Mouse (Mus musculus) thymus, postnatal 10 days (tissue): ENCODE data around the gene Akap6.

Experiments
- DNase-seq, 2 experiments: peaks; one replicate each; pipeline ENCODE4 v3.0.0; 2021; ENCODE audit warnings: low spot score in 2 of 2

The Akap6 gene

DNA sequence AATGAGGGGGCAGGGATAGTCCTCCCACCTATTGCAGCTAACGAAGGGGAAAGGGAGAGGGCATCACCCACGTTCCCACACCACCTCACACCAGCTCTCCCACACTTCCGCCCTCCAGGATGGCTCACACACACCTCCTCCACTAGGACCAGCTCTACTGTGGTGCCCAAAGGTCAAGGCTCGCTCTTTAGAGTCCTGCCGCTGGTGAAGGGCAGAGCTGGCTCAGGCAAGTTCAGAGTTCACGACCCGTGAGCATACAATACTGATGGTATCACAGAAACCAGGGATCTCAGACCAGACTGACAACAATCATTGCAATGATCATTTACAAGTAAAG is 149.3 kb downstream of the Akap6 start:
- DNase-seq, result no peak

DNA sequence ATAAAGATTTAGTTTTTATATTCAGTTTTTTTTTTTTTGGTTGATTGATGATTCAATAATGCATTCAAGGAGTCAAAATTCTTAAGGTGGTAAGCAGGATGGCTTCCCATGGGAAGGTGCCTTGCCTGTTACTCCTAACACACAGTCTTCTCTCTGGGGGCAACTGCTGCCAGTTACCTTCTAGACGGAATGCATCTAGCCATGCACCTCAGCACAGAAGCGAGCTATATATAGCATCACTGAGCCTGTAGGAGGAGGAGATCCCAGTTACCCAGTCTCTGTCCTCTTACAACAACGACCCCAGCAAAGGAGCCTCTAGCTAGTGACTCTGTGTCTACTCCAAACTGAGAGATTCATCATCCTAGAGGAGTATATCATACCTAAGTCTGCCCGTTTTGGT is 150.1 kb downstream of the Akap6 start:
- DNase-seq, result no peak

DNA sequence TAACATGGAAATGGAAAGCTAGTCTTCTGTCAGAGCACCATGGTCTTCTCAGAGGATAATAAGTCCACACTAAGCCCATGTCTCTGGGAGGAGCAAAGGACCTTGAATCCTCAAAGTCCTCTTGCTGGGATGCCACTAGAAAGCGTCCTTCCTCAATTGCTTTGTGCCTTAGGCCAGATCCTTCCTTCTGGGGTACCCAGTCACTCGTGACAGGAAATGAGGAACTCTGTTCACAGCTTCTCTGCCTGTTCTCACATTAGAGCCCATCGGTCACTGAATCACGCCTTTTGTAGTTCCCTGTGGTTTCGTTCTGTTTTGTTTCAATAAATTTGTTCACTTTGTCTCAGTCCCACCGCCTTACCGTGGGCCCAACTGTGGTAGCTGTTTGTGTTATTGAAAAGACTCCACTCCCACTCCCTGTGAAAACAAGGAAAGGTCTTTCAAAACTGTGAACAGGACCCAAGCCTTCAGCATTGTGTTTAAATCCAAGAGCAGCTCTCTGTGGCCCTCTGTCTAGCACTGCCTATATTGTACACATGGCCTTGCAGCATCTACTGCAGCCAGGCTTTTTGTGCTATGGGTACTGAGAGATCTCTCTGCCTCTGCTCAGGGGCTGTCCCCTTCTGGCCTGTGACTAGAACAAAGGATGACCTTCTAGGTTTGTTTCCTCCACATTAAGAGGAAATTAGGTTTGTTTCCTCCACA is 151.3 kb downstream of the Akap6 start:
- DNase-seq, result no peak

DNA sequence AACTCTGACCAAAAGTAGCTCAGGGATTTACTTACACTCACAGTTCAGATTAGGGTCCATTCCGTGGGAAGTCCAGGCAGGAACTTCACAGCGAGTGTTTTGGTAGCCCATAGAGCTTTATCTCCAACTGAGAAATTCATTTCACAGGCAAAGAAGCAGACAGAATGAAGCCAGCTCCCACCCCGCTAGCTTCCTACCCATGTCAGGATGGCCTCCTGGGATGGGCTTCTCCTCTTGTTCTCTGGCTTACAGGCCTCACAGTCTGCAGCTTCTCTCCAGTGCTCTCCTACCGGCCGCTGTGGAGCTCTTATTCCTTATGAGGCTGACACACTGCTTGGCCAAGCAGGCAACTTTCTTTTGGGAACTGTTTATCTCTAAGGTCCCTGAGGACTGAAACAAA is 152.0 kb downstream of the Akap6 start:
- no peak for DNase-seq

DNA sequence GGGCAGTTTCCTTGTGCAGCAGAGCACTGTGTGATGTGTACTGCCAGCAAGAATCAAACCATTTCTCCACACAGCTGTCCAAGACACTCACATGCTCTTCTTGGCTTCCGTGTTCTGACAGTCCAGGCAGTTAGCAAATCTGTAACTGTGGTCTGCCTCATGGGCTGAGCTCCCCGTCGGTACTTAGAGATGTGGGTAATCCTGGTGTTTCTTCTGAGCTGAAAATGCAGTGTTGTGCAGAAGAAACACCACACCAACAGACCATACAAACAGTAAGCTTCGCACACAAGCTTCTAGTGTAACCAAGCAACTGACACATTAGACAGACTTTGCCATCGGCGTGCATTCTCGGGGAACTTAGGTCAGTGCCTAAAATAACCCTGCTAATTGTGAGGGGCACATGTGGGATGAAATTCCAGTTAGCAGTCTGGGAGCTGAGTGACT is 155.1 kb downstream of the Akap6 start:
- no peak for DNase-seq

DNA sequence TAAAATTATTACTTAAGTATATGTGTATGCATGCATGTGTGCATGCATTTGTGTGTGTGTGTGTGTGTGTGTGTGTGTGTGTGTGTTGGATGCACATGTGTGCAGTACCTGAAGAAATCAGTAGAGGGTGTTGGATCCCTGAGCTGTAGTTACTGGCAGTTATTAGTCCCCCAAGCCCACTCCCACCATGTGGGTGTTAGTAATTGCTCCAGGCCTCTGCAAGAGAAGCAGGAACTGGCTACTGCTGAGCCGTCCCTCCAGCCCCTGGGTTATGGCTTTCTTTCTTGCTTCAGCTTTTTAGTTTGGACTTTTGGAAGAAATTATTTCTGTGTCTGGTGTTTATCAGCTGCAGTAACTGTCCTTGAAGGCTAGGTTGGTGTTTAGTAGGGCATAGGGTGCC is 156.9 kb downstream of the Akap6 start:
- DNase-seq, result no peak

DNA sequence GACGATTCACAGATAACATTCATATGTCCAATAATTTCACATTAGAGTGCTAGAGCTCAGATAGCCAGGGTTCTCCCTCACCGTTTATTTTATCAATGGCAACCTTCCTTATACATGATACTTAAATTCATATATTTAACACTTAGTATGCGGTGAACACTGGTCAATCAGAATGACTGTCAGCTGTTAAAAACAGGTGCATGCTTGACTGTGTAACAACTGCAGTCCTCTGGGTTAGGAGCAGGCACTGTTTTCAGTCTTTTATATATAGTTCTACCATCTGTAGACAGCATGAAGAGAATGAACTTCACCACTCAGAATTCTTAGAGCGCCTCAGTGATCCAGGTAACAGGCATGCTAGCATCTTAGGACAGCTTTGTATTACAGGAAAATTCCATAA is 158.1 kb downstream of the Akap6 start:
- no peak for DNase-seq

DNA sequence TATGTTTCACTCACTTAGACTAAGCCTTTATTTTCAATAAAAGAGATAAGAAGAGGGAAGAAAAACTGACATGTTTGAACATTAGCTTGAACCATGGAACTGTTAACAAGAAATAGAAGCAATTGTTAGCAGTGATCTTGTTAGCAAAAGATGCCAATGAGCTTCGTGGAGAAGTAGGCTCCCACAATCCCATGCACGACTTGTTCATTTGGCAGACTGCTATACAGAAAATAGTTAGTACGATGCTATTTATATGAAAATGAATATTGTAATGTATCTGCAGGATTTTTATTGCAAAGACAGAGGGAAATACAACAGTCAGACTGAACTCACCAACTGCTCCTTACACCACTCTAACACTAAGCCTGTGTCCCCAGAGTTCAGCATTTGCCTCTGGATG is 162.7 kb downstream of the Akap6 start:
- DNase-seq, result no peak

DNA sequence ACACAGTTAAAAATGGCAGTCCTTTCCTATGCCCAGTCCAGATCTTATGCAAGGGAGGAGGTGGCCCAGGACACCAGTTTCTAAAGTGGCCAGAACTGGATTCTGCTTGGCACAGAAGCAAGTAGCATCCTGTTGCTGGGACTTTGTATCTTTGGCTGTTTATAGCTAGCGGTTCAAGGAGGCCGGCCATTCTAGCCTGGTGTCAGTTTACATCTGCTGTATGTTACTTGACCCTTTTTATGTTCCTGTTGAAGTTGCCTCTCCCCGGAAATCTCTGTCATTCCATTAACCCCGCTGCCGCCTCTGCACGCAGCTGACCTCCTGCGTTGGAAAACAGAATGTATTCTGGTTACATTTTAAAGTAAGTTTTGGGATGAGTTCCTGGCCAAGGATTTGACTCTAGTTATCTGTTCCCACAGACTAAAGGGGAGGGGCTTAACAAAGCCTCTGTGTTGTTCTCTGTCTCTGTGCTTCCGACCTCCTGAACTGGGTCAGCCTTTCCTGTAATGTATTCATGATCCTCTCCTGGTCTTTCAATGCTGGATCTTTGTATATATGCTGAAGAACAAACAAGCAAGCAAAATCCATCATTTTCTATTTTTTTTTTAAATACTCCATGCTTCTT is 168.9 kb downstream of the Akap6 start:
- no peak for DNase-seq

DNA sequence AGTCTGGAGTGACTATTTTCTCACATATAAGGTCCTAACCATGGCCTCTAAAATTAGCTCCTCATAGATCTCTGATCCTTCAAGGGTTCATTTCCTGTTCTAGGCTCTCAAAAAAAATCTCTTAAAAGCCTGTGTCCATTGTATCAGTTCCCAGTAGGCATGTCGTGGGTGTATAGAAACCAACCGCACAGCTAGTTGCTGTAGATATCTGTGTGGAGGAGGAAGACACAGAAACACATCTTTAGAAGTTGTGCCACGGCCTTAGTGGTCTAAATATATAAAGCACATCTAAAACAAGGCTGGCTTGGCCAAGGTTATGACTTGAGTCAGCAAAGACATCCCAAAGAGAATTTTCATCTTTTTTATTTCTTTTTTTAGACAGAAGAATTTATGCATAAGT is 172.4 kb downstream of the Akap6 start:
- DNase-seq, result no peak

DNA sequence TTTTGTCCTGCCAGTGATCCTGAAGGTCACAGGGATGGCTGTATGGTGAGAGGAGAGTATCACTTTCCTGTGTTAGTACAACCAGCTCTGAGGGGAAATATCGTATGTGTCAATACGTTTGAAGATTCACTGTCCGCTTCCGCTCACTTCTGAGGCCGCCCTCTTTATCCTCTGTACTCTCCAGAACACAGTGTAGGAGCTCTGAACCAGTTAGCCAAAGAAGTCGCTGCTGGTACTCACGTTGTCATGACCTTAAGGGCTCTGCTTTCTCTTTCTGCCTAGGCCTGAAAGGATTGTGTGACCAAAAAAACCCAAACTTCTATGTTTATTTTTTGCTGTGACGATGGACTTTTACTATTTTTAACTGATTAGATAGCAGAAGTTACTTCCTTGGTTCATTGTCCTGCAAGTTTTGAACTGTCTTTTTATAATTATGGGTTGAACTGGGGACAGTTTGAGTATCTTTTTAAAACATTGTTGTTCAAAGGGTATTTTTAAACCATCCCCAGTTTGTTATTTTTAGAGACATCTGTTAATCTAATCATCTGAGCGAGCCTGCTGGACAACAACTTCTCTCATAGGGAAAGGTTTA is 175.2 kb downstream of the Akap6 start:
- no peak for DNase-seq

DNA sequence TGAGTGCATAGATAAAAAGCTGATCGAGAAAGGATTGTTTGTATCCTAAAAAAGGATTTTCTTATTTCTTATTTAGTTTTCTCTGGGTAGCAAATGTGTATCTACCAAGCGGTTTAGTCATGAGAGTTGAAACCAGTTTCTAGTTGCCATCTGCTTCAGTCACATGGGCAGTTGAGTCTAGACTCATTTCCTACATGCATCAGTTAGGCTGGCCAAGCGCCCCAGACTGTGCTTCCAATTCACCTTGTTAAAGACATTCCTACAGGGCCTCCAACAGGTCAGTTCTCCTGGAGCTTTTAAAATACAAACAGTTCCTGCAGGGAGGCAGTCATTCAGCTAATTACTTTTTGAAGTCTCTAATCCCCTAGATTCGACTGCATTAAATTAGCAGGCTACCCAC is 176.9 kb downstream of the Akap6 start:
- no peak for DNase-seq

DNA sequence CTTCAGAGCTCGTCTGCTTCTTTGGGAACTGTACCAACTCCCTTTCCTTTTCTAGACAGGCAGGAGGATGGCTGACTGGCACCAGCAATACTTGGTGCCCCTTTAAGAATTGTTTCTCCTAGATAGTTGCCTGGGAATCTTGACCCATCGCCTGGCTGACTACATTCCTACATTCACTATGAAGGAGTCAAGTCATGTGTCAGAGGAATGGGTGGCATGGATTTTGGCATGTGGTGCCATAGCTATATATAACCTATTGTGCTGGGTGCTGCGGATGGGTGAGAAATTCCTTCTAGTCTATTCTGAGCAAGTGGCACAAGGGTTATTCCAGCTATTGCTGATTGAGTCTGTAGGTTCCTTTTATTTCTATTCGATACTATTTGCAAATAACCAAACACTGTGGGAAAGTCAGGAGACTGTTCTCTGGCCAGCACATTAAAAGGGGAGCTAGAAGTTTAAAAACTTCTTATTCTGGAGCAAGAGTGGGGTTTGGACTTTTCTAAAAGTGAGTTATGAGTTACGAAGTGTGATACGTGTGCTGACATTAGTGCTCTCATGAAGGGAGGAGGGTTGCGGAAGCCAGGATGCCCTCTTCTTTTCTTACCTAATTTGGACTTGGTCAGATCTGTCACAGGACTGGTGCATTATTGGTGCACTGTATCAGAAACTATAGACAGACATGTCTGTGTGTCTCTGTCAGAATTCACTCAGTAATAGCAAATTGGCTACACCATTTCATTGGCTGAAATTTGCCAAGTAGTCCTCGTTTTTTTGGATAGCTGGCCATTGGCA is 178.0 kb downstream of the Akap6 start:
- DNase-seq, result no peak

DNA sequence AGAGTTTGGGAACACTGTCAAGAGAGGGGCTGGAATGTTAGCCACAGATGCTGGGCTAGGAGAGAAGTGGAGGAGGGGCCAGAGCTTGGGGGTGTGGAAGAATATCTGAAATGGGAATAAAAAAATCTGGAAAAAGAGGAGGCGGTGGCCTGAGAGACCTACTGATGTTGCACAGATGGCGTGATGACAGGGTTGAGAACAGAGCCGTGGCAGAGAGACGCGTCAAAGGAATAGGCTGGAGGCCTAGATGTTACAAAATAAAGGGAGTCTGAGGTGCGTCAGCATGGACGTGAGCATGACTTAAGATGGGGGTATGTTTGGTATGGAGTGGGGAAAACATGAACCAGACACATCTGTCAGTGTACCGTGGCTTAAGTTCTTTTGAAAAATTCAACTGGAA is 180.1 kb downstream of the Akap6 start:
- DNase-seq, result no peak

DNA sequence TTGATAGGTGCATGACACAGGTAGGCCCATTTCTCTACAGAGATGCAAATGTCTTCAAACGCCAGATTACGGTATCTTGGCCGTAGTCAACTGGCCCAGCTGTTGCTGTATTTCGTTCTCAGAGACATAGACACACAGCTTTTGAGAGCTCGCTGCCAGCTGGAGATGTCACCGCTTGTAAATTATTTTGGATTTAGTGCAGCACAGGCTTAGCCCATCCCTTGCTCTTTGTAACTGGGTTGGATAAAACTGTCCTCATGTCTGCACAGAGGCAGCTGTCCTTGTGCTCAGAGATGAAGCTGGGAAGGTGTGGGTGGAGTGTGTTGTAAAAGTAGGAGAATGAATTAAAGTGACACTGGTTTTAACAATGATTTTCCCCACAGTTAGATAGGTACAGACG is 193.3 kb downstream of the Akap6 start:
- DNase-seq, result no peak

DNA sequence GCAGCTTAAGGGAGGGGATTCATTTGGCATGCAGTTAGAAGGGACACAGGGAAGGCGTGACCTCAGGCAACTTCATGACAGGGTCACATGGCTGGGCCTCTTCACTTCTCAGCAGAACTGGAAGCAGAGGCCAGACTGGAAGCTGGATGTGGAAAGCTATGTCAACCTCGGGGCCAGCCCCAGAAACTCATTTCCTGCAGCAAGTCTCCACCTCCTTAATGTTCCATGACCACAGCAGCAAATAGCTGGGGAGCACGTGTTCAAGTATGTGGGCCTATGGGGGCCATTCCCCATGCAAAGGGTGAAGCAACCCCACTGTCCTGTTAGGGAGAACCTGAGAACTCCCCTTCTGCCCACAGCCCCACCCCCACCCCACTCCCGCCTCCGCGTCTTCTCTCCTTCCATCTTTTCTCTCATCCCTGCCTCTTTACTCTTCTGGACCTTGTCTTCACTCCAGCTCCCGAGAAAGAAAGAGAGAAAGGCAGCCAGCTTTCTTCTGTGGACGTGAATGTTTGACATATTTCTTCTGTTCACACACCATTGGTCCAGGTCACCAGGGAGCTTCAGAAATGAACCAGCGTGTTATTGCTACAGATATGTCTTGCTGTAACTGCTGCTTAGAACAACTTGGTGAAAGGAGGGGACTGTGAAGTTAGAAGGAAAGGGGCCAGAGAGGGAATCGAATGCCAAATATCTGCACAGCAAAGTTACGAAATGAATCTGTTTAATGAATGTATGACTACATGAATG is 194.6 kb downstream of the Akap6 start:
- DNase-seq, result no peak

DNA sequence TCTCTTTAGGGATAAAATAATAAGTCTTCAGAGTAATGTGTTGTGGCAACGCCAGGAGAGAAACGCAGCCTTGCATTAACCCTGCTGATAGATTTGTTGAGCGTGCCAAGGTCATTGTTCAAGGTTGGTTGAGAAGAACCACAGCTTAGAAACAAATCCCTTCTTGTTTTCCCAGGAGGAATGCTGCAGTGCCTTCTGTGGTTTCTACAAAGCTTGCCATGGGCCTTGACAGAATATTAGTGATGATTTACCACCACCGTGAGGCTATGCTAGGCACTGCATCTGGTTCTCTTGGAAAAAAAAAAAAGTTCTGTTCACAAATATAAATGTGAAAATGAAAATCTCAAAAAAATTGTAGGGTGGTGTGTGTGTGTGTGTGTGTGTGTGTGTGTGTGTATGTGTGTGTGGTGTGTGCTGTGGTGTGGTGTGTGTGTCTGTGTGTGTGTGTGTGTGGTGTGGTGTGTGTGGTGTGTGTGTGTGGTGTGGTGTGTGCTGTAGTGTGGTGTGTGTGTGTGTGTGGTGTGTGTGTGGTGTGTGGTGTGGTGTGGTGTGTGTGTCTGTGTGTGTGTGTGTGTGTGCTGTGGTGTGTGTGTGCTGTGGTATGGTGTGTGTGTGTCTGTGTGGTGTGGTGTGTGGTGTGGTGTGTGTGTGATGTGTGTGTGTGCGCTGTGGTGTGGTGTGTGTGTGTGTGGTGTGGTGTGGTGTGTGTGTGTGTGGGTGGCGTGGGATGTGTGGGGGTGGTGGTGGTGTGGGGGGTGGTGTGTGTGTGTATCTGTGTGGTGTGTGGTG is 196.7 kb downstream of the Akap6 start:
- no peak for DNase-seq

DNA sequence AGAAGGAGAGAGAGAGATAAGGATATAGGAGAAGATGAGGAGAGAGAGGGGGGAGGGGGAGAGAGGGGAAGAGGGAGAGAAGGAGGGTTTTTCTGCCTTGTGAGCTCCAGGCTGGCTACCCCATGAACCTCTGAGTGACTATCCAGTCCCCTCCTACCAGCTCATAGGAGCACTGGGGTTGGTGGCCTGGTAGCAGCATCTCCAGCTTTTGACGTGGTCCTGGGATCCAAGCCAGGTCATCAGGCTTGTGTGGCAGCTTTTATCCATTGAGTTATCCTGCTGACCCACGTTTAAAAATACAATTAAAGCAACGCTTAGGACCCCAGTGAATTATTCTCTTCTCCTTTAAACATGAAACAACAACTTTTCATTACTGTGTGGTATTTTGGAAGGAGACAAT is 197.6 kb downstream of the Akap6 start:
- DNase-seq, result no peak

DNA sequence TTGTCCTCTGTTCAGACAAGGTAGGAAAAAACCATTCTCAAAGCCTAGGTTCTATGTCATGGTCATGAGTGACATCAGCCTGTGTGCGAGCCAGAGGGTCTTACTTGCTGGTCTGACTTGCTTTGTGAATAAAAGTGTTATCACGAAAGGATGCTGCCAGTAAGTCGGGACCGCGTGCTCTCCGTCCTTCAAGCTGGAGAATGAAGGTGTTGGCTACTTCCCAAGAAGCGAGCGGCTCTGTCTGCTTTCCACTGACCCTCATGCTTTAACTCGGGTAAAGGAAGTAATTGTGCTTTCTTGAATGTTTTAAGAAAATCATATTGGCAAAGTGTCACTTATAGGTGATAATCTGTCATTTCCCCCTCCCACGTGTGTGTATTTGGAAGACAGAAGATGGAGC is 198.9 kb downstream of the Akap6 start:
- no peak for DNase-seq

DNA sequence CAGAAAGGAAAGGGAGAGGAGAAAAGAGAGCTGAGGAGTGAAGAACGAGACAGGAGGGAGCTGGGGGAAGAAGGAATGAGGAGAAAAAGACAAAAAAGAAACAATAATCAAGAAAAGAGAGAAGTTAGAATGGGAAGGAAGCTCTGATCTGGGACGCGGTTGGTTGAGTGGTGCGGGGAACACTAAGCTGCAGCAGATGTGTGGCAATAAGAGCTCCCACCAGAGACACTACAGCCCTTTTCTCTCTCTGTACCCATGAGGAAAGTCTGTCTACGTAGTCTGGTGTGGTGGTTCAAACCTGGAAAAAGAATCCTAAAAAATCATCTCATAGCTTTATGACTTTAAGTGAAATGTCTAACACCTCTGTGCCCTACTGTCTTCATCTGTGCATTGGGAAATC is 204.9 kb downstream of the Akap6 start:
- no peak for DNase-seq

DNA sequence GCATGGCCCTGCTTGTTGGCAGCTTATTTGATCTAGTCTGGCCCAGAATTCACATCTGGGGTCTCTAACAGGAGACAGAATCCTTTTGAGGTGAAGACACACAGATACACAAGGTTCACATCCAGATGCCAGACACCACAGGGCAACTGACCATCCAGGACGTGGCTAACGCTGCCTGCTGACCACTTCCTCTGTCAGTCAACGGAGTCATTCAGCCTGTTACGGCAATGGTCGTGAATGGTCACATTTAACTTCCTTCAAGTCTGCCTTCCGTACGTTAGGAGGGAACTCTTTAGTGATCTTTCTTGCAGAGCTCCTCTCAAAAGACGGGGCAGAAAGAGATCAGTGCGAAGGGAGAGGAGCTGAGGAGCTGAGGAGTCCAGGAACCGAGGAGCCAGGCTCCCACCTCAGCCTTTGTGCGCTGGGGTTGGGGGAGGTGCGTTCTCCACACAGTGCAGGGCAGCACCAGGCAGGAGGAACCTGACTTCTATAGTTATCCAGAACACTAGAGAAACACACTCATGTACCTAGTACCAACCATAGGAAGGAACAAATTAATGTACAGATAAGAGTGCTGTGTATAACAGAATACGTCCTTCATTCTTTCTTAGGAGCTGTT is 209.4 kb downstream of the Akap6 start:
- no peak for DNase-seq
